Mouse (Mus musculus): ENCODE measurements around the gene Eif2b1.
A peak's percentile ranks its signal among the peaks of the same experiment; 100 is the strongest.
"Not testable (repeated sequence)": the region's sequence is repeated elsewhere in the genome, so short reads cannot be mapped to it uniquely, and the experiment has no call there.

Gene Eif2b1

DNA sequence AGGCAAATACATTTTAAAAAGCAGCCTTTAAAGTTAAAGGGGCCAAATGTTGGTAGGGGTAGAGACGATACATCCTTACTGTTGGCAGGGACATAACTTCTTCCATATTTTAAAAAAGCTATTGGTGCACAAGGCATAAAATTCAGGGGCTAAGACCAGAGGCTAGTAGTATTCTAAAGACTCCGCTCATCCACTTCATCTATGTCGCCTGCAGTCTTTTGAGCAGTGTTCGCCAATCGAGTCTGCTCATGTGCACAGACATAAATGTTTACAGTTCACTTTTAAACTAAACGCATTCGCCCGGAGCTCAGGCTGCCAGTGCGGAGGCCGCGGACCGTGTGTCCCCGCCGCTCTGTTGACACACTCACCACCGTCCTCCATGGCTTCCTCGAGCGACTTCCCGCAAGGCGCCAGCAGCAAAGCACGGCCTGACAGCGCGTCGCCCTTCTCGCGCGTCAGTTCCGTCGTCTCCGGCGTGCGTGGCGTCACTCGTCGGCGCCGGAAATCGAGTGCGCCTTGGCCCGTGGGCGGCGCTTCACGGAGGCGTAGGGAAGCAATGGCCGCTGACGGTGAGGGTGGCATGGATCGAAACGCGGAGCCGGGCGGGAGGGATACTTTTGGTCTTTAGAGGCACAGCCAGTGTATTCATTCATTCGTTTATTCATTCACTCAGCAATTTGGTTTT is at the start of gene Eif2b1, which contains the start of gene Gtf2h3:
Eif2b1 (minus strand) TSS at position 499 of the 685 bp plus-strand sequence.
Gtf2h3 (plus strand) TSS at position 508 of the 685 bp plus-strand sequence.
- DNase-seq (ENCODE audit: low spot score): peak; percentile 92

DNA sequence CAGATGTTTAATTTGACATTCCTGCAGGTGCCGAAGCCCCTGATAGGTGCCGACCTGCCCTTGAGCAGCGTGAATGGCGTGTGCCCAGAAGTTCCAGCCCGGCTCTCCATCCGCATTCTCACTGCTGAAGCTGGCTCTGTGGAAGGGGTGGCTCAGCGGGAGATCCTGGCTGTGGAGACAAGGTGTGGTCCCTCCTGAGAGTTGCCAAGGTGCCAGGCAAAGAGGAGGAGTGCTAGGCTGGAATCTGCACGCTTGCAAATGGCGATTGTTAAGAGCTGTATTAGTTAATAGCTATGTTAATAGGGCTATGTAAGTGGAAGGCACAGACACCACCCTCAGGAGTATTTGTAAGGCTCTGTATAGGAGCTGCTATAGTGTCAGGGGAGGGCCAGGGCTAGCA is 45.4 kb upstream of the Eif2b1 start:
- DNase-seq (ENCODE audit: low spot score): no peak

DNA sequence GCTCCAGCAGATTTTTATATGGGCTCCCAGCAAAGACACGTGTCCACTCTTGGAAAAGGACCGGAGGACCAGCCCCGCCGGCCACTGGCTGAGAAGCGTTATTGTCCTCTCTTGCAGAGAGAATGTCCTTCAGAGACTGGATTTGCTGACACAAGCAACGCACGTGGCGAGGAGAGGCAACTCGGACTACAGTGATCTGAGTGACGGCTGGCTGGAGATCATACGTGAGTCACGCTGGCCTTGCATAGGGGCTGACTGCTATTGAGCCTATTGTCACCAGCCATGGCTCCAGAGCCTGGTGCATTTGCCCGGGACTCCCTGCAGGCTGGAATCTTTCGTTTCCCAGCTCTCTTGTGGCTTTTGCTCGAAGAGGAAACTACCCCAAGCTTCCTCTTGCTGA is 44.0 kb upstream of the Eif2b1 start:
- no peak for DNase-seq (ENCODE audit: low spot score)

- DNase-seq (ENCODE audit: low spot score): no peak
Measured at GRCm38 (mm10) chr5:124621362-124621761, 42.4 kb upstream of the Eif2b1 start.

GRCm38 (mm10) chr5:124618711-124619110 is 39.8 kb upstream of the Eif2b1 start:
- no peak for DNase-seq (ENCODE audit: low spot score)

GRCm38 (mm10) chr5:124614709-124615108 is 35.8 kb upstream of the Eif2b1 start:
- DNase-seq (ENCODE audit: low spot score): no peak

DNA sequence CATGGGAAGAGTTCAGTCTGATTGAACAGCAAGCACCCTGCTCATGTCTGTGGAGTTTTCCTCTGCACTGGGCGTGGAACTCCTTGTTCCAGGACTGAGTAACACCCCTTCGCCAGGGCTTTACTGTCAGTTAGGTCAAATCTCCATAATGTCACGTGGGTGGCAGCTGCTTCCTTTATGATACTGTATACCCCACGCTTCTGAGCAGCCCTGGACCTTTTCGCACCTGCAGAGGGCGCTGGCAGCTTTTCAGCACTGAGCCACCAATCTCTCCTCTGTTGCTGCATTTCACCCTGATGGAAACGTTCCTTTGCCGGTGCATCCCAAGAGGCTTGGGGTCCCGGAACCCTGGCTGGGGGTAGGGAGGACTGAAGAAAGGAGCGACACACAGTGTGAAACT is 32.0 kb upstream of the Eif2b1 start:
- no peak for DNase-seq (ENCODE audit: low spot score)

GRCm38 (mm10) chr5:124605041-124605622 is 26.2 kb upstream of the Eif2b1 start:
- DNase-seq (ENCODE audit: low spot score): no peak

DNA sequence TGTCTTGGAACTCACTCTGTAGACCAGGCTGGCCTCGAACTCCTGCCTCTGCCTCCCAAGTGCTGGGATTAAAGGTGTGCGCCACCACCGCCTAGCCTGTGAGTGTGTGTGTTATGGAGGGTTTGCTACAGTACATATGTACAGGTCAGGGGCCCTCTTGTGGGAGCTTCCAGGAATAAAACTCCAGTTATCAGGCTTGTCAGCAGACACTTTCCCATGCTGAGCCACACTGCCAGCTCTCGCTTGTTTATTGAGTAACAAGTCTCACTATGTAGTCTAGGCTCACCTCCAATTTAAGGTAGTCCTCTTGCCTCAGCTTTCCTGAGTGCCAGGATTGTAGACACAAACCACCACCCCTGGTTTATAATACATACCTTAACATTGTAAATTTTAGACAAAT is 25.4 kb upstream of the Eif2b1 start:
- DNase-seq (ENCODE audit: low spot score): no peak

- DNase-seq (ENCODE audit: low spot score): peak; percentile 20
Measured at GRCm38 (mm10) chr5:124602349-124602748, 23.4 kb upstream of the Eif2b1 start.

DNA sequence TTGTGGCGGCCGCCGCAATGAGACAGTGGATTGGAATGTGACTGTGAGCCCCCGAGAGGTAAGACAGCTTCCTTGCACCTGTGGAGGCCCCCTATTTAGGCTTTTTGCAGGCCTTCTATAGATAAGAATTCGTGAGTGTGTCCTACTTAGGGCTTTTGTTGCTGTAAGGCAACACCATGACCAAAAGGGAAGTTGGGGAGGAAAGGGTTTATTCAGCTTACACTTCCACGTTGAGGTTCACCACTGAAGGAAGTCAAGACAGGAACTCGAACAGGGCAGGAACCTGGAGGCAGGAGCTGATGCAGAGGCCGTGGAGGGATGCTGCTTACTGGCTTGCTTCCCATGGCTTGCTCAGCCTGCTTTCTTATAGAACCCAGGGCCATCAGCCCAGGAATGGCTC is 20.8 kb upstream of the Eif2b1 start:
- not testable (repeated sequence) for DNase-seq (ENCODE audit: low spot score)

DNA sequence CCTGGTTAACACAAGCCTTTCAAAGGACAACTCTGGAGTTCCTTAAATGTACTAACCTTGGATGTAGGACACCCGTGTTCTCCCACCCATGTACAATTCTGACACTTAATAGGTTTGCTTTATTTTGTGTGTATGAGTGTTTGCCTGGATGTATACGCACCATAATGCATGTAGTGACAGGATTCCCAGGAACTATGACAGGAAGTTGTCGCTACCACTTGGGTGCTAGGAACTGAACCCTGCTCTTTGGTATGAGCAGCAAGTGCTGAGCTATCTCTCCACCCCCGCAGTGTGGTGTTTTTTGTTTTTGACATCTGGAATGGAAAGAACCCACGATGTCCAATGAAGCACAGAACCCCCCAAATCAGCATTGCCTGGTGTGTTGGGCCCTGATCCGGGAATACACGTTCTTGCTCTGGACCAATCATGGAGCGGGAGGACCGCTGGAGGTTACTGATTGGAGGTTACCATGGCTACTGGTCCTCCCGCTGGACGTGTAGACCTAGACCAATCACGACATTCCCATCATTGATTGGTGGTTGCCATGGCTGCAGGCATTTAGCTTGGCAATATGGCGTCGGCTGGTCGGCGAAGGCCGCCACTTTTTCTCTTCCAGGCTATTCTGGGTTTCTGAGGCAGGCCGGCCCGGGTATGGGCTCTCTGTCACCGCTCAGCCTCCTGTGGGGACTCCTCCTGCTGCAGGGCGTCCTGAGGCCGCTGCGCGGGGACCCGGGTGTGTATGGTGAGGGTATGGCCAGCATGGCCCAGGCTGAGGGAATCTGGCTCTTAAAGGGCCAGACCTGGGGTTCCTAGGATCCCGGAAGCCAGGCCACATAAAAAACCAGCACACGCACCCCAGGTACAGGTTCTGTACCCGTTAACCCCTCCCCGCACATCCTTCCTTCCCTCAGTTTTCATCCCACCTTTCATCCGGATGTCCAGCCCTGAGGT is 19.6 kb upstream of the Eif2b1 start:
- peak; percentile 84 for DNase-seq (ENCODE audit: low spot score)

DNA sequence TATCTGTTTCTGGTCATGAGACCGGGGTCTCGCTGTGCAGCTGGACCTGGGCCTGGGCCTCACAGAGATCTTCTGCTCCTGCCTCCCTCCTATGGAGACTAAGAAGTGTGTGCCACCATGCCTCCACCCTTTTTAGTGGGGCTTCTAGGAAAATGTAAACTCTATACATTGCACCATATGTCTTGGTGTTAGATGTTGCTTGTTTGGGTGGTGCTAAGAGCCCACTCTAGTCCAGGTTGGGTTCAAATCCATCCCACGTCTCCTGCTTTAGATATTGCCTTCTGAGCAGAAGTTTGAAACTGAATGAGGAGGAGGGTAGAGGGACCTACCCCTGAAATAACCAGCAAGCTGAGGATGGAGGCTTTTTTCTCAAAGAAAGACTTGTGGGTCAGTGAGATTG is 13.8 kb upstream of the Eif2b1 start:
- DNase-seq (ENCODE audit: low spot score): no peak

- DNase-seq (ENCODE audit: low spot score): peak; percentile 18
Measured at GRCm38 (mm10) chr5:124582515-124582914, 3.6 kb upstream of the Eif2b1 start.

DNA sequence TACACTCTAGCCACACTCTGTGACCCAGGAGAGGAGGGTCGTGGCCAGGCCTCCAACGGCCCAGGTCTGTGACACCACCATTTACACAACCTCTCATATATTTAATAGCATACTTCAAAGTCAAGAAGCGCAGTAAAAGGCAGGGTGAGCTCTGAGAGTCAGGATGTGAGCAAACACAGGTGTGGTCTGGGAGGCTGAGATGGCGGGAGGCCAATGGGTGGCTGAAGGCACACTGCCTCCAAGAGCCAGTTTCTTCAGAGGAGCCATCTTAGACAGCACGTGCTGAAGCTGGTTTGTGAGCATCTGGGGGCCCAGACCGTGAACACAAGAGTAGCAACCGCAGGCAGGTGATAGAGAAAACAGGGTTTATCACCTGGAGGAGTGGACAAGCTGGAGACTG is 3.5 kb downstream of the Eif2b1 start:
- no peak for DNase-seq (ENCODE audit: low spot score)

DNA sequence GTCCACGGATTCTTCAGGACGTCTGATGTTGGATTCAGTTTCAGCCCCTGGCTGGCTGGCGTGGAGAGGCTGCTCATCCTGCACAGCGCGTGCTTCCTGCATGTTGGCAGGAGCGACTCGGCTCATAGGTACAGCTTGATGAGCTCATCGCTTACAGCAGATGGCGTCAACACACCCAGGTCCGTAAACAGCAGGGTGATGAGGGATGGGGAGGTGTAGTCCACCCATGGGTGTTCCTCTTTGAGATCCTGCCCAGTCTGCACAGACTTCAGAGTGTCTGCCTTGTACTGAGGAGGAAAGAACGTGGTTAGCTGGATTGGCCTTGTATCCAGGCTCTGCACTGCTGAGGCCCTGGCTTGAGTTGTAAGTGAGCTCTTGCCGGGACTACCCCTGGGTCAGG is 7.9 kb downstream of the Eif2b1 start:
- no peak for DNase-seq (ENCODE audit: low spot score)

DNA sequence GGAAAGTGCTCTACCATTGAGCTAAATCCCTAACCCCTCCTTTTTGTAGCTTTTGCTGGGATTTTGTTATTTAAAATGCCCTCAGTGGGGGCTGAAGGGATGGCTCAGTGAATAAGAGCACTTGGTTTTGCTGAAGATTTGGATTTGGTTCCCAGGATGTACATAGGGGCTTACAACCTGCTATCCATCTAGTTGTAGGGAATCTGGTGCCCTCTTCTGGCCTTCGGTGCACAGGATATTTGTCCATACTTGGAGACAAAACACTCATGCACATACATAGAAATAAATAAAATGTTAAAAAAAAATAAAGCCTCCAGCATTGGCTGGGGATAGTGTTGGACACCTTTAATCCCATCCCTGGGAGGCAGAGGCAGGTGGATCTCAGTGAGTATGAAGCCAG is 23.8 kb downstream of the Eif2b1 start:
- no peak for DNase-seq (ENCODE audit: low spot score)

- no peak for DNase-seq (ENCODE audit: low spot score)
Measured at GRCm38 (mm10) chr5:124553607-124554006, 25.3 kb downstream of the Eif2b1 start.

DNA sequence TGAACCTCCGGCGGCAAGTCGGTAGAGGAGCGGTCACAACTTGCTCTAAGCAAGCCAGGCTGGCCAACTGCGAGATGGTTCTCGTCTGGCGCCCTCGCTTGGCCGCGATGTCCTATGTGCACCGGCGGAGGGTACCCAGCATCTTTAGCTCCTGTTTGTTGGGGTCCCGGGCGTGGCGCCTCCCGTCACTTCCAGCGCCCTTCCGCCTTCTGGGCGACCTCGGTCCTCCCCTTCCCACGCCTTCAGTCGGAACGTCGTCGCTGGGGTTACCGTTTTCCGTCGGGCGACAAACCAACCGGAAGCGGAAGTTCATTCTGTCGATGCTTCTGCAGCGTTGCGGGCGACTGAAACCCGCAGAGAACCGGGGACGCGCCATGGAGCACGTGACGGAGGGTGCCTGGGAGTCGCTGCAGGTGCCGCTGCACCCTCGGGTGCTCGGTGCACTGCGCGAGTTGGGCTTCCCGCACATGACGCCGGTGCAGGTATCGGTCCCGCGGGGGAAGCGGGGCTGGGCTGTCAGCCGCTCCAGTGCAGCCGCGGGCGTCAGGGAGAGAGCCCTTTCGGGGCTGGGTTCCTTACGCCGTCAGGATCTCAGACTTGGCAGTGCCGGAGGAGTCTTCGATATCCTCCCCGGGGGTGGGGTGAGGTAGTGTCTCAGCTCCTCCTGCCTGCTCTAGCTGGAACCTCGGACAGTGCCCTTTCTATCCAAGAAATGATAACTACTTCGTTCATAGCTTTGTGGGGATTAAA is 26.2 kb downstream of the Eif2b1 start, which contains the start of gene Ddx55:
Ddx55 (plus strand) TSS at position 307 of the 750 bp plus-strand sequence.
- peak; percentile 87 for DNase-seq (ENCODE audit: low spot score)

GRCm38 (mm10) chr5:124552094-124552472 is 26.8 kb downstream of the Eif2b1 start:
- DNase-seq (ENCODE audit: low spot score): no peak

- not testable (repeated sequence) for DNase-seq (ENCODE audit: low spot score)
Measured at GRCm38 (mm10) chr5:124551349-124552093, 27.4 kb downstream of the Eif2b1 start.

All from ovary, postnatal 36 days (tissue).